Mouse (Mus musculus) myocyte (in vitro differentiated cells): ENCODE measurements at regions not wholly inside any gene's neighbourhood (a gene's known extent, or its start where the extent isn't known, plus 50 kb on each side); places are given as distances from the start of the nearest gene placed in this dataset.

Experiments
- E2F4 ChIP-seq: IDR thresholded peaks from one replicate; pipeline ENCODE4 v1.6.1; 2011; ENCODE audit warnings: mild to moderate bottlenecking, control low read depth, moderate library complexity; ENCODE audit not compliant: insufficient read depth
- MAX ChIP-seq: IDR thresholded peaks from one replicate; pipeline ENCODE4 v1.6.1; 2011; ENCODE audit warnings: low read depth, mild to moderate bottlenecking, control low read depth
- MYOD1 ChIP-seq, 3 experiments: IDR thresholded peaks; one replicate each; pipeline ENCODE4 v1.6.1; 2011; ENCODE audit warnings: control low read depth in 2 of 3, low read depth in 2 of 3, mild to moderate bottlenecking in 2 of 3, moderate library complexity in 1 of 3; ENCODE audit not compliant: insufficient read length in 2 of 3, control insufficient read depth in 1 of 3
- MYOG ChIP-seq, 3 experiments: IDR thresholded peaks; one replicate each; pipeline ENCODE4 v1.6.1; 2011; ENCODE audit warnings: control low read depth in 2 of 3, low read depth in 2 of 3, mild to moderate bottlenecking in 2 of 3; ENCODE audit not compliant: insufficient read length in 2 of 3, control insufficient read depth in 1 of 3, insufficient read depth in 1 of 3
- POLR2A ChIP-seq: IDR thresholded peaks from one replicate; pipeline ENCODE4 v1.6.1; 2011; ENCODE audit warnings: low read depth, mild to moderate bottlenecking, control low read depth, moderate library complexity; ENCODE audit not compliant: insufficient read length
- POLR2AphosphoS2 ChIP-seq: IDR thresholded peaks from one replicate; pipeline ENCODE4 v1.6.1; 2011; ENCODE audit warnings: low read depth, control low read depth; ENCODE audit not compliant: insufficient read length
- REST ChIP-seq: IDR thresholded peaks from one replicate; pipeline ENCODE4 v1.6.1; 2011; ENCODE audit warnings: mild to moderate bottlenecking, control low read depth, moderate library complexity; ENCODE audit not compliant: insufficient read depth, insufficient read length
- SRF ChIP-seq: IDR thresholded peaks from one replicate; pipeline ENCODE4 v1.6.1; 2011; ENCODE audit warnings: low read depth; ENCODE audit not compliant: control insufficient read depth, insufficient read length
- TCF12 ChIP-seq: IDR thresholded peaks from one replicate; pipeline ENCODE4 v1.6.1; 2011; ENCODE audit warnings: mild to moderate bottlenecking, control low read depth; ENCODE audit not compliant: poor library complexity, insufficient read depth, severe bottlenecking
- TCF3 ChIP-seq: IDR thresholded peaks from one replicate; pipeline ENCODE4 v1.6.1; 2011; ENCODE audit warnings: low read depth, control low read depth; ENCODE audit not compliant: insufficient read length
- USF1 ChIP-seq: IDR thresholded peaks from one replicate; pipeline ENCODE4 v1.6.1; 2011; ENCODE audit warnings: low read depth, mild to moderate bottlenecking, control low read depth, moderate library complexity

DNA sequence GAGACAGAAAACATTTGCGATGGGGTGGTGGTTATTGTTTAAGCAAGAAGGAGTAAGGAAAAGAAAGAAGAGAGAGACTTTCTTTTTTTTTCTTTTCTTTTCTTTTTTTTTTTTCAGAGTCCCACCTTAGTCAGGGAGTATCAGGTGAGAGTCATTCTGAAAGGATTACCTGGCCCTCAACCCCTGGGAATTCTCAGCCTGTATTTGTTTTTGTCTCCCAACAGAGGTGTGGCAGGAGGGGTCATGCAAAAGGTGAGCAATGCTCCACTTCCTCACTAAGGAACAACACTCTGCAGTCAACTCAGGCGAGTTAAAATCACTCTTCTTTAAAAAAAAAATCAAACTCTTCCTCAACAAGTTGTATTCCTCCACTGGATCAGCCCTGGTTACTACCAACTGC lies 236.6 kb downstream of the Ikzf2 start:
- no peak for TF ChIP-seq MAX
- TF ChIP-seq POLR2A: no peak
- TF ChIP-seq POLR2AphosphoS2: no peak
- TF ChIP-seq MYOG (IDR thresholded peaks at IDR 0.05; ENCODE audit: control insufficient read depth in 1 of 3, insufficient read depth in 1 of 3, insufficient read length in 2 of 3, low read depth in 2 of 3): no peak
- TF ChIP-seq USF1: no peak
- no peak for TF ChIP-seq TCF12
- no peak for TF ChIP-seq SRF
- TF ChIP-seq E2F4: no peak
- TF ChIP-seq MYOD1 (IDR thresholded peaks at IDR 0.05; ENCODE audit: control insufficient read depth in 1 of 3, insufficient read length in 2 of 3, low read depth in 2 of 3): no peak
- TF ChIP-seq REST: no peak
- TF ChIP-seq TCF3: no peak
